Mouse (Mus musculus): ENCODE results near the gene Spout1.
"Not testable (repeated sequence)": the region's sequence is repeated elsewhere in the genome, so short reads cannot be mapped to it uniquely, and the experiment has no call there.

Spout1 gene

DNA sequence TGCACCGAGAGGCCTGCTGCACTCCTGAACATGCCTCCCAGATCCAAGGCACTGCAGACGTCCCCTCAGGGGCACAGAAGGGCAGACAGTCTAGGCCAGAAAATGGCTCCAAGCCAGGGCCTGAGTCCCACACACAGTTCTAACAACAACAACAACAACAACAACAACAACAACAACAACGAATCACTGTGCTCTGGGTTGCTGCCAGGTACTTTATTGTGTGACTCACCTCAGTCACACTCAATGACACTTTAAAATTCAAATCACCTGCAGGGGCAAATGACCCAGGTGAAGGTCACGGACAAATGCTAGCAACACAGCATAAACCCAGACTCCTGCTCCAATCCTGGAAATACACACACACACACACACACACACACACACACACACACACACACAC, 19.8 kb upstream of the Spout1 start:
- Histone ChIP-seq H3K36me3 (ENCODE audit: control insufficient read depth, insufficient read depth, low read length, poor library complexity, severe bottlenecking) (no peaks in the 10 kb centered on the region), H3K27me3 (ENCODE audit: control insufficient read depth, insufficient read depth, low read length, poor library complexity, severe bottlenecking) (no peaks in the 10 kb centered on the region)
- DNase-seq (ENCODE audit: low read depth, low spot score): no peak

DNA sequence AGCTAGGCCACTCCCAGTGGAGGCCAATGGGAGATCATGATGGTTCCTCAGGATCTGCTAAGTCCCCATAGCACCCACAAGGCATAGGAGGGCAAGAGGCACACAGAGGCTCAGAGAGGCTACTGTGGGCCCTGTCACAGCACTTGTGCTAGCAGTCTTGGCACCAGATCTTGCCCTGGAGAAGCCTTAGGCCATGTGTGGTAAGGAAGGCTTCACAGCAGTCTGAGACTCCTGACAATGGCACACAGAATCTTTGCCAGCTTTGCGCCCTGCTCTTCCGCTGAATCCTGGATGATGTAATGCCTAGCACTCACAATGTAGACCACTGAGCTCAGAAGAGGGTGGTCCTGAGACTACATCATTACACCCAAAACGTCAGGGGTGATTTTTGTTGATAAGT, 16.4 kb upstream of the Spout1 start:
- H3K27me3 ChIP-seq (ENCODE audit: control insufficient read depth, insufficient read depth, low read length, poor library complexity, severe bottlenecking): no peaks in the 10 kb centered on the region
- H3K36me3 ChIP-seq (ENCODE audit: control insufficient read depth, insufficient read depth, low read length, poor library complexity, severe bottlenecking): no peaks in the 10 kb centered on the region
- no peak for DNase-seq (ENCODE audit: low read depth, low spot score)

DNA sequence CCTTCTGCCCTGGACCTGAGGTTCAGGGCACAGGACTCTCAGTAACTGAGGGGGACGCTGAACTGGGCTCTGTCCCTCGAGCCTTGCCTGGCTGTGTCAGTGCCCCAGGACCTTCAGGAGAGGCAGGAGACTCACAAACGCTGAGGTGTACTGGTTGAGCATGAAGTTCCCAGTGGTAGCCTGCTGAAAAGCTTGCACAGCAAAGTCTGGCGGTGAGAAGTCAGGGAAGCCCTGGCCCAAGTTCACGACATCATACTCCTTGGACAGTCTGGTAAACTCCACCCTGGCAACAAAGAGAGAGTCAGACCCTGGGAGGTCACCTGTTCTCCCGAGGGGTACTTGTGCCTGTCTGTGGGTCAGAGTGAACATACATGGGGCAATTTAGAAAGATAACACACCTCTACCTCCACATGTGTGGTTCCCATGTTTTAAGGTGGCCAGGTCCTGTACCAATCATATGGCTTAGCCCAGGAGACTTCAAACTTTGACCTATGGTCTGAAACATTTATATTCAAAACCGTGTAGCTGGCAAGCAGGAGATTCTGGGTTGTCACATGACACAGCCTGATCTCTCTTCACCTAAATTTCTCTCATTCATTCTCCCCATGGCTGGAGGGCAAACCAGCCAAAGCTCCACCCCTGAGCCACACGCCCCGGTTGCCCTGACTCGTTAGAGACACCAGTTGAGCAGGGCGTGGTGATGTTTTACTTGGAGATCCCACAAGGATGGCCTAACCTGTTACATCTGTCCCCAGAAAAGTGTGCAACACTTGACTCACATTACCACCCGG, 13.7 kb upstream of the Spout1 start:
- DNase-seq (ENCODE audit: low read depth, low spot score): no peak
- Histone ChIP-seq H3K36me3 (ENCODE audit: control insufficient read depth, insufficient read depth, low read length, poor library complexity, severe bottlenecking) (no peaks in the 10 kb centered on the region), H3K27me3 (ENCODE audit: control insufficient read depth, insufficient read depth, low read length, poor library complexity, severe bottlenecking) (no peaks in the 10 kb centered on the region)

DNA sequence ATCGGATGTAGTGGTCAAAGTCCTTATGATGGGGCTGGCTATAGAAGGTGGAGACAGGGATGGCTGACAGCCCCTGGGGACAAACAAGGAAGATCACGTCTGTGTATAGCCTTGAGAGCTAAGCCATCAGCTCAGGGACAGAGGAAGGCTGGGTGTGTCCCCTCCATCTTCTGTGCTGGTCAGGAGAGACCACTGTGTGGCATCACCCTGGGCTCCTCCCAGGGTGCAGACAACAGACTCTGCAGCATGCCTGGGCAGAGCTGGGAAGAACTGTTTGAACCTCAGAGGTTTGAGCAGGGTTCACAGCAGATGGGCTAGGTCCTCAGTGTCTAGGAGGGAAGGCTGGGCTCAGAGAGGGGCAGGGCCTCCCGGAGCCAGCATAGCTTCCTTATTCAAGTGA, 7.4 kb upstream of the Spout1 start:
- no peaks in the 10 kb centered on the region for H3K27me3 ChIP-seq (ENCODE audit: control insufficient read depth, insufficient read depth, low read length, poor library complexity, severe bottlenecking)
- no peaks in the 10 kb centered on the region for H3K36me3 ChIP-seq (ENCODE audit: control insufficient read depth, insufficient read depth, low read length, poor library complexity, severe bottlenecking)
- no peak for DNase-seq (ENCODE audit: low read depth, low spot score)

DNA sequence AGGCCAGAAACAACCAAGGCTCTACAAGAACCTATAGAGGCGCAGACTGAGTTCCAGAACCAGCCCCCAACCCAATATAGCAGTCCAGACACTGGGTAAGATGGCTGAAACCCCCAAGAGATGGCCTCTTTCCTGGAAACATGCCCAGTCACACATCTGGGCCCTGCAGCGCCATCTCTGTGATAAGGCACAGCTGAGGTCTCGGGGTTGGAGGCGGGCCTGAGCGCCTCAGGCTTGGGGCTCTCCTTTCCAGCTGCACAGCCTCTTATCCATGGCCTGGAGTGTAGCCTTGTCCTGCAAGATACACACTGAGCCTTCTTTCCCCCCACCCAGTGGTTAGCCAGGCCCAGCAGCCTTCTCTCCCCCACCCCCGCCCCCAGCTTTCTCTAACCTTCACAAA, 7.0 kb upstream of the Spout1 start:
- no peak for DNase-seq (ENCODE audit: low read depth, low spot score)
- Histone ChIP-seq H3K36me3 (ENCODE audit: control insufficient read depth, insufficient read depth, low read length, poor library complexity, severe bottlenecking) (no peaks in the 10 kb centered on the region), H3K27me3 (ENCODE audit: control insufficient read depth, insufficient read depth, low read length, poor library complexity, severe bottlenecking) (no peaks in the 10 kb centered on the region)

DNA sequence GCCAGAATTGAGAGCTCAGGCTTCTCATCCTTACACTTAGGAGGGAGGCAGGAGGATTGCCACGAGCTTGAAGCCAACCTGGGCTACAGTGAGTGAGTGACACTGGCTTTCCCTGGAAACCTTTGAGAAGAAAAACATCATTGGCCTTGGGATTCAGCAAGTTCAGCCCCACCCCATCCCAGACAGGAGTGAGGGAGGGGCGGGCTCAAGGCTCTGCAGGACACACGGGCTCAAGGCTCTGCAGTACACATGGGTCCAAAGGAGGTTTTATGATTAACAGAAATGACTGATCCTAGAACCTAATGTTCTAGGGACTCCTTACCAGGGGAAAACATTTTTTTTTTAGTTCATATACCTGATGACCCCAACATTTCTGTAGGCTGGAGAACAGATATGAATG, 5.5 kb upstream of the Spout1 start:
- Histone ChIP-seq H3K27me3 (ENCODE audit: control insufficient read depth, insufficient read depth, low read length, poor library complexity, severe bottlenecking) (no peaks in the 10 kb centered on the region), H3K36me3 (ENCODE audit: control insufficient read depth, insufficient read depth, low read length, poor library complexity, severe bottlenecking) (no peaks in the 10 kb centered on the region)
- no peak for DNase-seq (ENCODE audit: low read depth, low spot score)

DNA sequence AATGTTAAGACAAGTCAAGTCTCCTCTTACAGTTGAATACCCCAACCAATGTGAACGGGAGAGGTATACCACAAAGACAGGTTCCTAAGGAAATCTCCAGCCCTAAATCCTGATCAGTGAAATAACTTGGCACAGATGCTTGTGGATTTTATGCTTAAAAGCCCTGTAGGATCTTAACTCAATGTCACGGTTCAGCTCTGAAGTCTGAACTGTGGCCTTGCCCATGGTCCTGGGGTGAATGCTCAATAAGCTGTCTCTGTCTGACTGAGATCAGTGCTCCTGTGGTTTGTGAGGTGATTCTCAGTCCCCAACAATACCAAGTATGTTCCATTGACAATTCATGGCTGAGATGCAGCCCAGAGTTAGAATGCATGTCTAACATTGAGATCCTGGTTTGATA, 4.2 kb upstream of the Spout1 start:
- DNase-seq (ENCODE audit: low read depth, low spot score): no peak
- Histone ChIP-seq H3K27me3 (ENCODE audit: control insufficient read depth, insufficient read depth, low read length, poor library complexity, severe bottlenecking) (no peaks in the 10 kb centered on the region), H3K36me3 (ENCODE audit: control insufficient read depth, insufficient read depth, low read length, poor library complexity, severe bottlenecking) (no peaks in the 10 kb centered on the region)

DNA sequence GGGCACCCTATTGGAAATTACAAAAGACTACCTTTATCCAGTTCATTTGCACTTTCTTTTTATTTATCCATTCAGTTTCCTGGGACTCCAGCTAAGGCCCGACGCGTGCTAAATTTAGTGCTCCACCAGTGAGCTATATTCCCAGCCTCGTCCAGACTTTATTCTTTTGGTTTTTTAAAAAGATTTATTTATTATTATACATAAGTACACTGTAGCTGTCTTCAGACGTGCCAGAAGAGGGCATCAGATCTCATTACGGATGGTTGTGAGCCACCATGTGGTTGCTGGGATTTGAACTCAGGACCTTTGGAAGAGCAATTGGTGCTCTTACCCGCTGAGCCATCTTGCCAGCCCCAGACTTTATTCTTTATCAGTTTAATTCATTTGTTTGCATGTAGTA, 452 bp upstream of the Spout1 start:
- not testable (repeated sequence) for H3K36me3 ChIP-seq (ENCODE audit: control insufficient read depth, insufficient read depth, low read length, poor library complexity, severe bottlenecking); DNase-seq (ENCODE audit: low read depth, low spot score); H3K27me3 ChIP-seq (ENCODE audit: control insufficient read depth, insufficient read depth, low read length, poor library complexity, severe bottlenecking)

DNA sequence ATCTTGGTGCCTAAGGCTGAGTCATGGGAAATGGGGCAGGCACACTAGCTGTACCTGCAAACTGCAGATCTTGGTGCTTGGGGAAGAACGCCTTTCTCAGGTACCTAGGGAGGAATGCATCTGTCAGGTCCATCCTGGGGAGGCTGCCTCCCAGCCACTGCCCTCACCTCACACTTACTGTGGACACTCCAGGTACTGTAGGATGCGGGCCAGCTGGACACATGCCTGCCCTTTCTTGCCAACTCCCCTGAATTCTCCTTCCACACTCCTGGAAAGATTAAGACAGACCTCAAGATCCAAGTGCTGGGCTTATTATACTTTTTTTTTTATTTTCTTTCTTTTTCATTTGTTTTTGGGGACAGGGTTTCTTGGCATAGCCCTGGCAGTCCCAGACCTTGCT, 1.7 kb downstream of the Spout1 start:
- no peak for DNase-seq (ENCODE audit: low read depth, low spot score)
- Histone ChIP-seq H3K36me3 (ENCODE audit: control insufficient read depth, insufficient read depth, low read length, poor library complexity, severe bottlenecking) (peaks cover 5% of the 10 kb centered on the region), H3K27me3 (ENCODE audit: control insufficient read depth, insufficient read depth, low read length, poor library complexity, severe bottlenecking) (no peaks in the 10 kb centered on the region)

DNA sequence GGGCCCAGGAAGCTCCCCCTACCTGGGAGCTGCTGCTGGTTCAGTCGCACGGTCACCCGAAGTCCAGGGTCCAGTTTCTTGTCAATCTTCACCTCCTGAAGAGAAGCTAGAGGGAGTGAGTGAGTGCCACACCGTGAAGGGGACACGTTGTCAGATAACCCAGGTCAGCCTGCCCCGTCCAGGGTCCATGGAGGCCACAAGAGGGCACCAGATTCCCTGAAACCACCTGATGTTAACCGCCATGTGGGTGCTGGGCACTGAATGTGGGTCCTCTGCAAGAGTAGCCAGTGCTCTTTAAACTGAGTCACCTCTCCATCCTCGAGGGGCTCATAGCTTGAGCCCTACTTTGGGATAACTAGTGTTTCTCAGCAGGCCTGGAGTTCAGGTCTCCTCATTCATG, 2.4 kb downstream of the Spout1 start:
- H3K27me3 ChIP-seq (ENCODE audit: control insufficient read depth, insufficient read depth, low read length, poor library complexity, severe bottlenecking): no peaks in the 10 kb centered on the region
- peak; percentile 27 for DNase-seq (ENCODE audit: low read depth, low spot score)
- H3K36me3 ChIP-seq (ENCODE audit: control insufficient read depth, insufficient read depth, low read length, poor library complexity, severe bottlenecking): peaks cover 5% of the 10 kb centered on the region

DNA sequence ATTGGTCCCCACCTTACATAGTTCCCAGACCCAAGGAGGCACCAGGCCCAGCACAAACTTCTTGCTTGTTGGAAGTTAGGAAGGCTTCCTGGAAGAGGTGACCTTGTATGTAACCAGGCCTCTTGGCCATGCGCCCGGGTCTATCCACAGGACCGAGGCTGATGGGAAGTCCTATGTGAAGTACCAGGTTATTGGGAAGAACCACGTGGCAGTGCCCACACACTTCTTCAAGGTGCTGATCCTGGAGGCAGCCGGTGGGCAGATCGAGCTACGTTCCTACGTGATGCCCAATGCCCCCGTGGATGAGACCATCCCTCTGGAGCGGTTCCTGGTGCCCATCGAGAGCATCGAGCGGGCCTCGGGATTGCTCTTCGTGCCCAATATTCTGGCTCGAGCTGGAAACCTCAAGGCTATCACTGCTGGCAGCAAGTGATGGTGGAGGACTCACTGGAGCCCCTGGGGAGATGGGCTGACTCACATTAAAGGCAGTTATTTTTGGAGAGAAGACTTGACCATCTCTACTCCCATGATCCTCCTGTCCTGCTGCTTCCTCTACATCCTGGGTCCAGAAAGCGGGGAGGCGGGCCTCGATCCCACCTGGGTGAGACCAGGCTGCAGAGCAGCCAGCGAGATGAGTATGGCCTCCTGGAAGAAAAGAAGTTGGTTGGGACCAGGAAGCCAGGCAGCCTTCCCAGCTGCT, 4.6 kb downstream of the Spout1 start:
- Histone ChIP-seq H3K27me3 (ENCODE audit: control insufficient read depth, insufficient read depth, low read length, poor library complexity, severe bottlenecking) (no peaks in the 10 kb centered on the region), H3K36me3 (ENCODE audit: control insufficient read depth, insufficient read depth, low read length, poor library complexity, severe bottlenecking) (peaks cover 5% of the 10 kb centered on the region)
- DNase-seq (ENCODE audit: low read depth, low spot score): no peak

DNA sequence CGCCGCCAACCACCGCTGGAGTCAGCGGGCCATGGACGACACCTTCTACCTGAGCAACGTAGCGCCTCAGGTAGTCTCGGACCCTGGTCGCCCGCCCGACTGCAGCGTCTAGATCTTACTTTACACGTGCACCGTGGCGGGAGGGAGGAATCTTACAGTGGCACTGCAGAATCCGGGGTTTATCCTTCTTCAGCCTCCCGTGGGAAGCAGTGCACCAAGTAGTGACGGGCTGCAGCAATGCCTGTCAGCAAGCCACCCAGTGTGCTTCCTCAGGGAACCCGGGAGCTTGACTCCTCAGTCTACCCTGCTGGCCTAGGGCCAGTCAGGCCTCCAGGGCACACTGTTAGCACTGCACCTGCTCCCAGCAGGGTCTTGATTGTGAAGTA, 6.3 kb downstream of the Spout1 start:
- DNase-seq (ENCODE audit: low read depth, low spot score): no peak
- Histone ChIP-seq H3K27me3 (ENCODE audit: control insufficient read depth, insufficient read depth, low read length, poor library complexity, severe bottlenecking) (no peaks in the 10 kb centered on the region), H3K36me3 (ENCODE audit: control insufficient read depth, insufficient read depth, low read length, poor library complexity, severe bottlenecking) (peaks cover 5% of the 10 kb centered on the region)

DNA sequence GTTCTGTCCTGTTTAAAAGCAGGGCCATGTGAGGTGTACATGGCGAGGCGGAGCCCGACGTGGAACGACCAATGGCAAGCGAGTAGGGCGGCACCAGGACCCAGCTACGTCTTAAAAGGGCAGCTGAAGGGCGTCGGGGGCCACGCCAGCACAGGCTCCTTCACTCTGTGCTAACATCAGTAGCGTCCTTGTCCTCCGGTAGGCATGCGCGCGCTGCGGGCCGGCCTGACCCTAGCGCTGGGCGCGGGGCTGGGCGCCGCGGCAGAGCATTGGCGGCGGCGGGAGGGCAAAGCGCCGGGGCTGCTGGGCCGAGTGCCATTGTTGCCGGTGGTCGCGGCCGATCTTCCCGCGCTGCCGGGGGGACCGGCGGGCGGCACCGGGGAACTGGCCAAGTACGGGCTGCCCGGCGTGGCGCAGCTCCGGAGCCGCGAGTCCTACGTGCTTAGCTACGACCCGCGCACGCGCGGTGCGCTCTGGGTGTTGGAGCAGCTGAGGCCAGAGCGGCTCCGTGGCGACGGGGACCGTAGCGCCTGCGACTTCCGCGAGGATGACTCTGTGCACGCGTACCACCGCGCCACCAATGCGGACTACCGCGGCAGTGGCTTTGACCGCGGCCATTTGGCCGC, 6.8 kb downstream of the Spout1 start, which contains the start of gene Endog:
Endog (plus strand) TSS at position 123 of the 626 bp plus-strand sequence.
- no peaks in the 10 kb centered on the region for H3K27me3 ChIP-seq (ENCODE audit: control insufficient read depth, insufficient read depth, low read length, poor library complexity, severe bottlenecking)
- DNase-seq (ENCODE audit: low read depth, low spot score): peak; percentile 84
- H3K36me3 ChIP-seq (ENCODE audit: control insufficient read depth, insufficient read depth, low read length, poor library complexity, severe bottlenecking): peaks cover 5% of the 10 kb centered on the region

DNA sequence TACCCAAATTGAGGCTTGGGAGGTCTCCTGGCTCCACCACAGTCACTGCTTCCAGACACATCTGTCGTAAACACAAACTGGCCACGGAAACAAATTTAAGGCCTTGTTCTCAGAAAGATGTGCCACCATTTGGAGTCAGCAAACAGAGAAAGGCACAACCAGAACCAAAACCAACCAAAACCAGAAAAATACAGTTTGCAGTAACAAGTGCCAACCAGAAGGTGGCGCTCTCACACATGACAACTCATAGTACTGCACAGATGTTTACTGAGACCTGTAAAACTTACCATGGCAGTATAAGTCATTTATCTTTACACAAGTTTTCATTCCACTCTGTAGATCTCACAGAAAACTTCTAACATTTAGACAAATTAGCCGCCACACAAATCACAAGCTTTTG, 11.6 kb downstream of the Spout1 start:
- DNase-seq (ENCODE audit: low read depth, low spot score): peak; percentile 30
- Histone ChIP-seq H3K36me3 (ENCODE audit: control insufficient read depth, insufficient read depth, low read length, poor library complexity, severe bottlenecking) (no peaks in the 10 kb centered on the region), H3K27me3 (ENCODE audit: control insufficient read depth, insufficient read depth, low read length, poor library complexity, severe bottlenecking) (no peaks in the 10 kb centered on the region)

DNA sequence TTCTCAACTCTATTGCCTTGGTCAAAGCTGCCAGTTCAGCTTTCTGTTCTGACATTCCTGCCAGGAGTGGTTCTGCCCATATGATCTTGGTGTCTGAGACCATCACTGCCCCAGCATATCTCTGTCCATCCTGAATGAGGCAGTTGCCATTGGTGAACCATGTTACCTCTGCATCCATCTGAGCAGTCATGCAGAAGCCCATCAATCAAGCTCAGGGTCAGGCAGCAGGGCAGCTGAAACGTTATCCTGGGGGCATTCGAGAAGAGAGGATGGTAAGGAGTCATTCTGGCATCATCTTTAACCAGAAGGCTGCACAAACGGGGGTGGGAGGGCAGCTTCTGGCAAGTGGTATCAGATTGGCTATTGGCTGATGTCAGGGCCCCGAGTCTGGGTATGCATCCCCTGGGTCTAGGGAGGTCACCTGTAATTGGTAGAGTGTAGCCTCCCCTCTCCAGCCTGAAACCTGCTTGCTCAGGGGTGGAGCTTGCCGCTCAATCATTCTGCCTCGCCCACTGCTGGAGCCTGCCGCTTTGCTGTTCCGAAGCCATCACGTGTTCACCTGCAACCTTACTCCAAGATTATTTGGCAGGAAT, 13.8 kb downstream of the Spout1 start:
- Histone ChIP-seq H3K27me3 (ENCODE audit: control insufficient read depth, insufficient read depth, low read length, poor library complexity, severe bottlenecking) (no peaks in the 10 kb centered on the region), H3K36me3 (ENCODE audit: control insufficient read depth, insufficient read depth, low read length, poor library complexity, severe bottlenecking) (no peaks in the 10 kb centered on the region)
- no peak for DNase-seq (ENCODE audit: low read depth, low spot score)

Measured in splenic B cell, adult 2 months (primary cell).